Mouse (Mus musculus): Measurements from ENCODE around the gene 1700037C18Rik.

- TF ChIP-seq CTCF (IDR thresholded peaks at IDR 0.05; ENCODE audit: low read depth) (no peak), EP300 (IDR thresholded peaks at IDR 0.05; ENCODE audit: low read depth) (no peak)
These were observed 47.9 kb upstream of the 1700037C18Rik start for GRCm38 (mm10) chr16:3956369-3956768.

All from liver, embryonic 14.5 days (tissue).